Mouse (Mus musculus) left cerebral cortex, postnatal 25 days (tissue): ENCODE data around the gene Antxr1. TPM values are rescaled to one million over a fixed set of nuclear protein-coding genes. Genes with fewer than 3 reads are reported as not detected.

ENCODE experiments used
- DNase-seq, 2 experiments: peaks; one replicate each; pipeline ENCODE4 v3.0.0; 2022; ENCODE audit warnings: low spot score in 2 of 2, mixed read lengths in 1 of 2
- intact Hi-C: fragments of 180-260 bp; cut with DNase I; formaldehyde crosslinking; loops from one replicate; pipeline ENCODE4 v1.15.1; 2025
- total RNA-seq, 2 experiments: library from RNA; stranded (reverse); gene quantifications; 2 replicates each; pipeline ENCODE4 v1.2.3; 2021

Antxr1 gene
- total RNA-seq, 2 experiments from 2014 or later = 13.5 to 14.7 TPM

- intact Hi-C loops = no loop called here
- DNase-seq = no peak
Measured at GRCm38 (mm10) chr6:87085026-87085425, 250.6 kb downstream of the Antxr1 start.

Other genes with a start within 250 kb of the Antxr1 start
- gene D6Ertd527e, start 231.1 kb downstream of the Antxr1 start, total RNA-seq = not detected
- under 1 TPM in 1 of 2 experiments, not detected in 1; 0.30 TPM for gene Gkn1, start 15.1 kb upstream of the Antxr1 start, total RNA-seq
- not detected for gene Gkn2, start 37.5 kb upstream of the Antxr1 start, total RNA-seq
- 1 to 10 TPM; 3.2 to 3.9 TPM for gene Gkn3, start 53.1 kb upstream of the Antxr1 start, total RNA-seq
- gene Bmp10, start 93.2 kb upstream of the Antxr1 start, total RNA-seq = not detected
- 10 to 100 TPM in 1 of 2 experiments, 1 to 10 TPM in 1; 7.3 to 10.7 TPM for gene Arhgap25, start 197.4 kb upstream of the Antxr1 start, total RNA-seq